Mouse (Mus musculus) embryo, embryonic 10.5 days (tissue): ENCODE data around the gene Mrps2.
"Not testable (repeated sequence)": the region's sequence is repeated elsewhere in the genome, so short reads cannot be mapped to it uniquely, and the experiment has no call there.

ENCODE experiments used
- DNase-seq: peaks from one replicate; pipeline ENCODE4 v3.0.0-alpha.2; 2015; ENCODE audit warnings: low spot score

The Mrps2 gene

GRCm38 (mm10) chr2:28472011-28472410, 4.1 kb downstream of the Mrps2 start:
- not testable (repeated sequence) for DNase-seq

GRCm38 (mm10) chr2:28477993-28478392, 10.1 kb downstream of the Mrps2 start:
- not testable (repeated sequence) for DNase-seq

GRCm38 (mm10) chr2:28479208-28480204, 11.6 kb downstream of the Mrps2 start:
- DNase-seq: no peak

DNA sequence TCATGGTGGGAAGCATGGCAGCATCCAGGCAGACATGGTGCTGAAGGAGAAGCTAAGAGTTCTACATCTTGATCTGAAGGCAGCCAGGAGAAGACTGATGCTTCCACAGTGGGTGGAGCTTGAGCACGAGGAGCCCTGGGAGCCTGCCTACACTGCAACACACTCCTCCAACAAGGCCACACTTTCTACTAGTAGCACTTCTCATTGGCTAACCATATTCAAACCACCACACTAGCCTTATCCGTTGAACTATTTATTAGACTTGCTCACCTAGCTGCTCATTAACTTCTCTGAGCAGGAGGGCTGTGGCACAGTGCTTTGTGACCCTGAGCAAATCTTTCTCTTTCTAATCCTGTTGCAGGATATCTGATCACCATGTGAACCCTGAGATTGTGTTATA, 16.0 kb downstream of the Mrps2 start:
- DNase-seq: no peak

DNA sequence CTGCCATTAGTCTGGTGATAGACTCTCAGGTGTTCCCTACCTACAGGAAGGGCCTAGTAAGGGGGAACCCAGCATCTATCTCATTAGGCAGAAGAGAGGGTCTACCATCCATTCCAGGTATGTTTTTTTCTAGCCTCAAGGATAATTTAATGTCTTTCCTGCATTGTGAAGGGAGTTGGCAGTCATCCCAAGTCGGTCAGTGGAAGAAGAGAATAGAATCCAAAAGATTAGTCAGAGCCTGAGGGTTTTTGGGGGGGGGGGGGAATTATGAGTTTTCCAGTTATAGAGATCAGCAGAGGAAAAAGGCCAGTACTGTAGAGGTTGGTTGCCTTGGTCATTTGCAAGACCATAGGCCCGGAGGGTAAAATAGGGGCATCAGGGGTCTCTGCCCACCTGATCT, 26.7 kb downstream of the Mrps2 start:
- DNase-seq: no peak

DNA sequence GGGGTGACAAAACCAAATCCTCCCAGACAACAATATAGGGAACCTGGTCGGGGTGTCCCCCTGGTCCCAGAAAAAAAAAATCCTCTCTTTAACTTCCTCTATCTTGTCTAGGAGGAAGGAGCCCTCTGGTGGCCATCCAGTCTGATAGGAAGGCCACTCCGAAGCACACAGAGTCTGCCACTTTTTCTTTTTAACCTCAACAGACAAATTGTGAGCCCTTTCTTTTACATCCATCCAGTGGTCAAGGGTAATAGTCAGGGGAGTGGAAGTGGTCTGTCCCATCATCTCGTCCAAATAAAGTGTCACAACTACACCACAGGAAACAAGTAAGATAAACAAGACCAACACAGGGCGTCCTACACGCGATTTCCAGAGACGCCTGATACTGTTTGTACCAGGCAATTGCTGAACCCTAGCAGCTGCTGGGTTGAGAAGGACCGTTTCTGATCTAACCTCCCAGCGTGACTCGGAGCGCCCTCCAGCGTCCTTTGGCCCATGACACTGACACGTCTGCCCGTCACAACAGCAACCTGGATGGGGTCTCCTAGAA, 27.4 kb downstream of the Mrps2 start:
- no peak for DNase-seq

GRCm38 (mm10) chr2:28495801-28496595, 28.1 kb downstream of the Mrps2 start:
- DNase-seq: no peak

GRCm38 (mm10) chr2:28496671-28497070, 28.8 kb downstream of the Mrps2 start, which contains the start of gene Gbgt1:
TSS of gene Gbgt1 (plus strand) at chr2:28496891.
- no peak for DNase-seq

DNA sequence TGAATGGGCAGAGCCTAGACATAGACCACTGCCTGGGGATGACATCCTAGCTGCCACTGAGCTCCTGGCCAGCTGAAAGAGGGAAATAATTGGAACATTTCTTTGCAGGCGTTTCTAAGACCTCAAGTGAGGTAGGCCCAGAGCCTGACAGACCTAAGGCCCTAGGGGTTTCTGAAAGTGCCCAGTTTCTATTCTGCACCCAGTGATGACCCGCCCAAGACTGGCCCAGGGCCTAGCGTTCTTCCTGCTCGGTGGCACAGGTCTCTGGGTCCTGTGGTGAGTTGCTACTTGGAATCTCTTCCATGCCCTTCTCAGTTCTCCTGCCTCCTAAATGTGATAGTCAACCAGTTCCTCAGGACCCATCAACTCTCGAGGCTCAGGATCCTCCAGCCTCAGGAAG, 29.7 kb downstream of the Mrps2 start:
- no peak for DNase-seq

DNA sequence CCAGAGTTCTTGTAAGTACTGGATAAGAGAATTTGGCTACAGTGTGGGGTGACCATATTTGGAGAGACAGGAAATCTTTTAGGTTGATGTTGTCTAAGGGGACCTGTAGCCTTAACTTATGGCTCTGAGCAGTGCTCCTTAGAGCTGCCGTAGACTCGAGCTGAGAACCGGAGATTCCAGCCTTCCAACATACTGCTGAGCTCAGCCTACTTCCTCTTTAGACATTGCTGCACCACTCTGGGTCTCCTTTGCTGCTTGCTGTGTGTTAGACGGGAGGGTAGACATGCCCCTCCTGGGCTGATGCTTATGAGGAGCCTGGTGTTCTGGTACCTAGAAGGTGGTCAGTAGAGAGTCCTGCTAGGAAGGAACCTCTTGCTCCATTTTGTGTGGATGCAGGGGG, 30.6 kb downstream of the Mrps2 start:
- DNase-seq: no peak

GRCm38 (mm10) chr2:28502987-28503386, 35.1 kb downstream of the Mrps2 start:
- no peak for DNase-seq

- no peak for DNase-seq
These were observed 36.8 kb downstream of the Mrps2 start for GRCm38 (mm10) chr2:28504676-28505075.

DNA sequence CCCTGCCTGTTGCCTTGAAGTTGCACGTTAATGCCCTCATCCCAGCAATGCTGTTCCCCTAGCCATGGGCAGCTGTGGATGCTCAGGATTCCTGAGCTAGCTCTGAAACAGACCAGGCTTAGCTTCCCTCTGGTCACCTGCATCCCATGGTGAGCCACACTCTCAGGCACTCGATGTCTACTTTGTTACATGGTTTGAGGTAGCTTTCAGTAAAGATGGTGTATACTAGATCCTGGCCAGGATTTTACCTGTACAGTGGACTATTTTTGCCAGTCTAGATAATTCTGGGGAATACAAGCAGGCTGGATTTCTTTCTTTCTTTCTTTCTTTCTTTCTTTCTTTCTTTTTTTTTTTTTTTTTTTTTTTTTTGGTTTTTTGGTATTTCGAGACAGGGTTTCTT, 37.9 kb downstream of the Mrps2 start, which contains the start of gene Gm10134:
TSS of gene Gm10134 (plus strand) at position 301 of the 400 bp plus-strand sequence.
- no peak for DNase-seq

DNA sequence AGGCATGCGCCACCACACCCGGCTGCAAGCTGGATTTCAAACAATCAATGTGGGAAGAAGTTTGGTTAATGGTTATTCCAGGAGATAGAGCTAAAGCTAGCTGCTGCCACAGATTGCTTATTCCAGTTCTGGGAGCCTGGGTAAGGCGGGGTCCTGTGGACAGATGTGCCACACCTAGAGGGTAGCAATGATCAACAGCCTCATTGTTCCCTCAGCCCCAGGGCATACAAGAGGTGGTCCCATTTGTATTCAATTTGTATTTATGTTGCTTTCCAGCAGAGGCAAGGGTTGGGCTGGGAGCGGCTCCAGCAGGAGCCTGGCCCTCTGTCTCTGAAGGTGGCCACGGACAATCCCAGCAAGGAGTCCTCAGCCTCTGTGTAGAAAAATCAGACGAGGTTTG, 38.4 kb downstream of the Mrps2 start:
- DNase-seq: no peak

GRCm38 (mm10) chr2:28511600-28511999, 43.7 kb downstream of the Mrps2 start:
- DNase-seq: not testable (repeated sequence)

DNA sequence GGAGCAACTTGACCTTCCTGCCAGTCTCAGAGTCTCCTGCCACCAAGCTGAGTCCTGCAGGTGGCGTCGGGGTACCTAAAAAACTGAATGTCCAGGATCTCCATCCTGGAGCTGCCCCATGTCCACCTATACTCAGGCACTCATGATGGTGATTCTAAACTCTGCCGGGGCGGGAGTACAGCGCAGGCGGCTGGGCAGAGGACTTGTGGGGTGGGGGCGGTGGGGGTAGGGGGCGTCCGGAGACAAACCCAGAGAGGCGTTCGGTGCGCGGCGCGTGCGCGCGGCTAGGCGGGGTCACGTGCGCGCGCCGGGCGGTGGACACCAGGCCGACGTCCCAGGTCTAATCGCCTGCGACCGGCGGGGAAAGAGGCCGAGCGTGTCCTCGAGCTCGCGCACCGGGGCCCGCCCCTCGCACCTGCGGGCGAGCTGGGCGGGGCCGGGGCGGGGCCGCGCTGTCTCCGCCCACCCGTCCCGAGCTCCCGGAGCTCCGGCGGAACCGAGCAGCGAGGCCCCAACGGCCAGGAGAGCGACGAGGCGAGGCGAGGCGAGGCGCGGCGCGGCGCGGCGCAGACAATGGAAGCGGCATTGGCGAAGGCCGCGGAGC, 45.0 kb downstream of the Mrps2 start, which contains the start of gene Ralgds:
TSS of gene Ralgds (plus strand) at position 328 of the 604 bp plus-strand sequence.
- peak; percentile 80 for DNase-seq

GRCm38 (mm10) chr2:28513431-28514370, 45.8 kb downstream of the Mrps2 start:
- DNase-seq: peak; percentile 61

- DNase-seq: peak; percentile 93
These were observed 46.6 kb downstream of the Mrps2 start for GRCm38 (mm10) chr2:28514489-28514888.

DNA sequence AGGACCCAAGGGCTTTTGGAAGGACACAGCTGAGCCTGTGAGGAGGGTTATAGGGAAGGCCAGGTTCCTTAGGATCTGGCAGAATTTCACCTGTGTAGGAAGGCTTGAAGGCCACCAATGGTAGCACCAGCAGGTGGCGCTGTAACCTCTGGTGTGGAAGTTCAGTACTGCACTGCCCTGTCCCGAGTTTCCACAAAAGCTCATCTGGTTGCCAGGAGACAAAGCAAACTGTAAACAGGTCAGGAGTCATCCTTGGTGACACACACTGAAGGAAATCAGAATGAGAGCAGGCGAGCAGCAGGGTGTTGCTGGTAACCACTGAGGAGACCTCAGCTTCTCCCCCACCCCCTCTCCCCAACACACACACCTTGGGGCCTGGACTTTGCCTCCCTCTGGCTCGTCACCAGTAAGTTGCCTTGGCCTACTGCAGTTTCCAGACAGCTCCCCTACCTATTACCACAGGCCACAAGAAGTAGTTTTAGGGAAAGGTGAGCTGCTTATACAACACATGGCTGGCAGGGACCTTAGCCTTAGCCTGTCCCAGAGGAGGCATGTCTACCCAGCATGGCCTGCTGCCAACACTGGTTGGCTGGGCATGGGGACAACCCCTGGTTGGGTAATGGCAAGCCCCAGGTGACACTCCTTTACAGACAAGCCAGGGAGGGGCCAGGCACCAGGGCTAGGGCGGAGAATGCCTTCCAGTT, 49.5 kb downstream of the Mrps2 start:
- peak; percentile 88 for DNase-seq

DNA sequence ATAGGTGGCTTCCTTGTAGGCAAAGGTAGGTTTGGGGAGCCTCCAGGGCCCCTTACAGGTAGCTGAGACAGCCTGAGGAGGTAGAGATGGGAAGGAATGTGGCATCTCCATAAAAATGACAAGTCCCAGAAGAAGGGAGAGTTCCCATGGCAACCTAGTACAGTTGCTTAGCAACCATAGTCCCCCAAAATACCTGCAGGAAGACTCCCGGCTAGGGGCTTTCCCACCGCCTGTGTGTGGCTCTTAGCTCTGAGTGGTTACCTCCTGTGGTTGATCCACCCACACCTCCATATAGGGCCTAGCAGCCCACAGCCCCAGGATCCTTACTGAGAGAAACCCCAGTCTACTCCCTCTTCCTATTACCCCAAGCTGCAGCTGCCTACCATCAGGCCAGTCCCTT, 50.4 kb downstream of the Mrps2 start:
- DNase-seq: no peak
